Mouse (Mus musculus): ENCODE data around the gene Ccl1. TPM values are rescaled to one million over a fixed set of nuclear protein-coding genes. Genes with fewer than 3 reads are reported as not detected.

Ccl1 gene
- polyA plus RNA-seq (2014; fragmentation: Illumina TruSeq; extraction: RNeasy Lipid Tissue Mini Kit (QIAGEN cat#74804); ENCODE audit: low replicate concordance): not detected

GRCm38 (mm10) chr11:82305590-82305989, at the start of gene Ccl1:
Ccl1 (minus strand) TSS chr11:82305690.

Other genes starting within 250 kb of the Ccl1 start
- 94.9 TPM for gene Ccl11, start 247.9 kb downstream of the Ccl1 start, polyA plus RNA-seq (2014; fragmentation: Illumina TruSeq; extraction: RNeasy Lipid Tissue Mini Kit (QIAGEN cat#74804); ENCODE audit: low replicate concordance)
- 4.3 TPM for gene Ccl12, start 203.8 kb downstream of the Ccl1 start, polyA plus RNA-seq (2014; fragmentation: Illumina TruSeq; extraction: RNeasy Lipid Tissue Mini Kit (QIAGEN cat#74804); ENCODE audit: low replicate concordance)
- not detected for gene Ccl8, start 190.5 kb downstream of the Ccl1 start, polyA plus RNA-seq (2014; fragmentation: Illumina TruSeq; extraction: RNeasy Lipid Tissue Mini Kit (QIAGEN cat#74804); ENCODE audit: low replicate concordance)
- not detected for gene Tmem132e, start 83.2 kb upstream of the Ccl1 start, polyA plus RNA-seq (2014; fragmentation: Illumina TruSeq; extraction: RNeasy Lipid Tissue Mini Kit (QIAGEN cat#74804); ENCODE audit: low replicate concordance)